In genomic region chr7:68085338-68085737, GRCm38 (mm10) we compare ENCODE assay signal across 8 mouse cellular contexts.
A peak's percentile ranks its signal among the peaks of the same experiment; 100 is the strongest.
DNase-seq lines count a peak whose midpoint lies in the region; ATAC-seq lines count a peak whose summit lies in the region.

No protein-coding gene starts in this region.

- H3K4me1 ChIP-seq in liver, embryonic 11.5 days (replicated peaks; ENCODE audit: control insufficient read depth, insufficient read depth, low read length), result peaks cover 61% of the 10 kb centered on the region
- peaks cover 31% of the 10 kb centered on the region for H3K4me1 ChIP-seq in midbrain, embryonic 16.5 days (ENCODE audit: control insufficient read depth, insufficient read depth, low read length)

- H3K4me2 ChIP-seq in liver, embryonic 11.5 days, result peak overlapping the region; percentile 57
- peak overlapping the region; percentile 30; the same call in 1 of the 2 replicates for H3K4me2 ChIP-seq in midbrain, embryonic 16.5 days (ENCODE audit: low read length)

- H3K9ac ChIP-seq in liver, embryonic 11.5 days (ENCODE audit: low read depth, low read length), result peak overlapping the region; percentile 50
- no peak overlapping the region for H3K9ac ChIP-seq in midbrain, embryonic 16.5 days (ENCODE audit: low read depth, low read length)

- DNase-seq in kidney, adult 18-20 months, result peak; percentile 45
- DNase-seq in kidney, postnatal 36 days, result no peak
- peak; percentile 88 for DNase-seq in embryo, embryonic 10.5 days (ENCODE audit: low spot score)
- DNase-seq in heart, adult 11 months, result peak; percentile 96
- DNase-seq in induced T-regulatory cell, adult 2 months (ENCODE audit: low read depth), result peak; percentile 5
- DNase-seq in liver, embryonic 11.5 days (ENCODE audit: low spot score), result peak; percentile 51
- peak; percentile 47 for DNase-seq in thymus, postnatal 25 days

- H3K9me3 ChIP-seq in liver, embryonic 11.5 days (ENCODE audit: control insufficient read depth, low read length), result no peaks in the 10 kb centered on the region
- no peaks in the 10 kb centered on the region for H3K9me3 ChIP-seq in midbrain, embryonic 16.5 days (replicated peaks; ENCODE audit: control insufficient read depth, low read length, poor library complexity, severe bottlenecking)

- no peaks in the 10 kb centered on the region for H3K27me3 ChIP-seq in liver, embryonic 11.5 days (replicated peaks; ENCODE audit: control insufficient read depth, insufficient read depth, low read length)
- no peaks in the 10 kb centered on the region for H3K27me3 ChIP-seq in midbrain, embryonic 16.5 days (ENCODE audit: control insufficient read depth, insufficient read depth, low read depth, low read length)

- H3K4me3 ChIP-seq in liver, embryonic 11.5 days (ENCODE audit: low read depth, low read length), result peak overlapping the region; percentile 33
- H3K4me3 ChIP-seq in midbrain, embryonic 16.5 days (ENCODE audit: low read depth, low read length), result no peak overlapping the region

- peak; percentile 73 for ATAC-seq in liver, embryonic 11.5 days (replicated peaks; ENCODE audit: low FRiP score)
- ATAC-seq in midbrain, embryonic 16.5 days, result peak; percentile 74

- no peaks in the 10 kb centered on the region for H3K36me3 ChIP-seq in liver, embryonic 11.5 days (ENCODE audit: control insufficient read depth, insufficient read depth, low read length)
- no peaks in the 10 kb centered on the region for H3K36me3 ChIP-seq in midbrain, embryonic 16.5 days (ENCODE audit: control insufficient read depth, insufficient read depth, low read length)

- 6% methylated on average over 12 of the region's 12 CpGs for WGBS in liver, embryonic 11.5 days
- WGBS in midbrain, embryonic 16.5 days, result 2% methylated on average over 12 of the region's 12 CpGs

- H3K27ac ChIP-seq in liver, embryonic 11.5 days (ENCODE audit: low read depth, low read length), result peak overlapping the region; percentile 79
- H3K27ac ChIP-seq in midbrain, embryonic 16.5 days (ENCODE audit: low read length), result peak overlapping the region; percentile 66

Comparison
In these comparisons a context has a peak if more than half of its experiments do, and no peak if none do; other contexts are left out.
1. DNase-seq: peak in kidney, adult 18-20 months (single experiment), embryo, embryonic 10.5 days (single experiment), heart, adult 11 months (single experiment), induced T-regulatory cell, adult 2 months (single experiment), liver, embryonic 11.5 days (single experiment) and thymus, postnatal 25 days (single experiment); none in kidney, postnatal 36 days (0 of 2).